Mouse (Mus musculus): ENCODE results near the gene Fan1.

Fan1 gene

DNA sequence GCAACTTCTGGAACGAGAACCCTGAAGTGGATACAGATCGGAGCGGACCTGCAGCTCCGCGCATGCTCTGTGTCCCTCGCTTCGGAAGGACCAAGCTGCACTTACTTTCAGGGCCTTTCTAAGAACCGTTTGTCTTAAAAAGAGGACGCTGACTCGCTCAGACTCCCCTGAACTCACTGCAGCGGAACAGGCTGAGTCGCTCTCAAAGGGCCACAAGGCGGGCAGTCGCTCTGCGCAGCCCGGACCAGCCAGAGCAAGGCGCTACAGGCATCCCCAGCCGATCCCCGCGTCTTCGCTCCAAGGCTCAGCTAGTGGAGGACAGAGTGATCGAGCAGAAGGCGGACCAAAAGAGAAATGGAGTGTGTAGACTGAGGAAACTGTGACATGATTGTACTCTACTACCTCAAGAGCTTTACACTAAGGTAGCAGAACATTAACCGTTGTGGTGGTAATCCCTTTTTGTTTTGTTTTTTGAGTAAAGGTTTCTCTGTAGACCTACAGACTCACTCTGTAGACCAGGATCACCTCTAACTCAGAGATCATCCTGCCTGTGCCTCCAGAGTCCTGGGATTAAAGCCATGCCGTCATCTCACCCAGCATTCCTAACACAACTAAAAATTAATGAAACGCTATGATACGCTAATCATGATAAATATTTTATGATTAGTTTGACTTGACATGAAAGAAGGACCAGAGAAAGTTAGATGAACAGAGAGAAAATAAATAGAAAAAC lies at the start of gene Fan1:
Fan1 (minus strand) TSS at position 266 of the 733 bp plus-strand sequence.
- DNase-seq (ENCODE audit: low spot score in 2 of 2): peak; percentile 75 to 85

DNA sequence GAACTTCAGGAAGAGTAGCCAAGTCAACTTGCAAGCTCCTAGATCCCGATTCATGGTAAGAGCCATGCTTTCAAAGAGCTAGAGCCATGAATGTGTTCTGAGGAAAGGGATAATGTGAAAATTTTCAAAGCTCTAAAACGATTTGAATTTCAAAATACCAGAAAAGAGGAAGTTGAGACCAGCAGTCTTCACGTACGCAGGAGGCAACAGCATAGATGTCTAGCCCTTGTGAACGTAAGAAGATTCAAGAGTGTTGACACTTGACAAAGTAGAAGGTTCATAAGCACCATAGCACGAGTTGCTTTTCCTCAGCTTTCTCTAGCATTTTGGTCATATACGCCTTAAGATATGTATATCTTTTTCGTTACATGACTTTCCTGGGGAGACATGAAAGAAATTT lies 30.1 kb upstream of the Fan1 start:
- no peak for DNase-seq (ENCODE audit: low spot score in 2 of 2)

DNA sequence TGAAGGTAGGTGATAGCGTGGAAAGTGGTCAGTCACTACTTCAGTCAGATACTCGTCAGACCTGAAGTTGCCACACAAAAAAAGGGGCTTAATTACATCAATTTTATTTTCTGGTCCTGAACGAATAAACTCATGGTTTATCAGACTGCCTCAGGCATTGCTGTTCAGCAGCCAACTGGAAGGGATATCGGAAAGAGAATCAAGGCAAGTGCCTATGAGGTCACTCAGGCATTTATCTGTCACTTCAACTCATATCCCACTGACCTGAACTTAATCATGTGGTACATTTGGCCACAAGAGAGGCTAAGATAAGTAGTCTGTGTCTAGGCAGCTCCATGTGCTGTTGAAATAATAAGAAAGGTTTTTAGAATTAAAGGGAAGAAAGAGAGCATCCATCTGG lies 28.6 kb upstream of the Fan1 start:
- DNase-seq (ENCODE audit: low spot score in 2 of 2): no peak

DNA sequence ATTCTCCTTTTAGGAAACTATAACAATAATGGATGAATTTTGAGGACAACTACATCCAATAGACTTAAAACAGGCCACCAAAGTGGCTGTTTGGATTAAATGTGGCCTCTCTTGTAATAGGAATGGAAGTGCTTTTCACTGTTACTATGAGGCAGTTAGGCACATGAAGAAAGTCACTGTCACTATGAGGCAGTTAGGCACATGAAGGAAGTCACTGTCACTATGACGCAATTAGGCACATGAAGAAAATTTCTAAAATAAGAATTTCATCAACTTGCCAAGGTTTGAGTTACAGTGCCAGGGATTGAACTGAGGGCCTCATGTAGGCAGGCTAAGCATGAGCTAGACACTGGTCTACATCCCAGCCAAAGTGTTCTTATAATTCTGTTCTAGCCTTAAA lies 26.8 kb upstream of the Fan1 start:
- DNase-seq (ENCODE audit: low spot score in 2 of 2): no peak

DNA sequence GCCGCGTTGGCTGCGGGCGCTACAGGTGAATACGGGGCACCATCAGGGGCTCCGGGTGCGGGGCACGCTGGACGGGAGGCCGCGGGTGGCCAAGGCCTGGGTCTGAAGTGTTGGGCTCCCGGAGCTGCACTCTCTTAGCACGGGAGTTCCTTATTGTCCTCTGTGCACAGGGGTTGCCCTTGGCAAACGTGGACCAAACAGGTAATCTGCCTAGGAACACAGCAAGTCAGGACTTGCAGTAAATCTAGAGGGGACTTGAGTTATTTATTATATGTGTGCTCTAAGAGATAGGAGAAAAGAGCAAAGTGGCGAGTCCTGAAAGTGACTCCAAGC lies 18.9 kb upstream of the Fan1 start:
- no peak for DNase-seq (ENCODE audit: low spot score in 2 of 2)

DNA sequence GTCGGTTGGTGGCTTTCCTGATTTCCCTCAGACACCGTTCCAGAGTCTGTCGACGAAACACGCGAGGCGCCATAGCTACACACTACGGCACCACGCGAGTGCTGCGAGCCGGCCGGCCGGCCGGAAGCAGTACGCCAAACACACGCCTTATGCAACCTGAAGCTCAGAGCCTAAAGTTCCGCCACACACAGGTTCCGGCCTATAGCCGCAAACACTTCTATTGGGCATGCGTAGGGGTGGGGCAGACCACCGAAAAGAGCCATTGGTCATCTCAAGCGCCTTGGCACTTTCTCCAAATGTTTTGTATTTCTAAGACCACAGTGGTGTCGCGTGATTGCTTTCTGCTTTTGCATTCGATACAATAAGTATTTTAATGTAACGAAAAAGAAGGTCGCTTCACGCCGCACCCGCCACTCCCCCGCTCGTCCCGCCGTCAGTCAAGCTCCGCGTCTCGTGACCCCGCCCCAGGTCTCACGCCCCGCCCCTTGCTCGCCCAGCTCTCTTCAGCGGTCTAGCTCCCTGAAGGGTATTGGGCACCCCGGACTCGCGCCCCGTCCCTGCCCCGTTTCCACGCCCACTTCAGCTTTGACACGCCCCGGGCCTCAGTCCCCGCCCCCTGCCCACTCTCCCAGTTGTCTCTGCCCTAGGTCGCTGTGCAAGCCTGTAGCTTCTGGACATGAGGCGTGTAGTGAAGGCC lies 18.4 kb upstream of the Fan1 start, which contains the start of the genes Mphosph10 and Mcee:
Mphosph10 (minus strand) TSS at position 147 of the 697 bp plus-strand sequence.
Mcee (plus strand) TSS at position 486 of the 697 bp plus-strand sequence.
- DNase-seq (ENCODE audit: low spot score in 2 of 2): peak; percentile 90 to 94

DNA sequence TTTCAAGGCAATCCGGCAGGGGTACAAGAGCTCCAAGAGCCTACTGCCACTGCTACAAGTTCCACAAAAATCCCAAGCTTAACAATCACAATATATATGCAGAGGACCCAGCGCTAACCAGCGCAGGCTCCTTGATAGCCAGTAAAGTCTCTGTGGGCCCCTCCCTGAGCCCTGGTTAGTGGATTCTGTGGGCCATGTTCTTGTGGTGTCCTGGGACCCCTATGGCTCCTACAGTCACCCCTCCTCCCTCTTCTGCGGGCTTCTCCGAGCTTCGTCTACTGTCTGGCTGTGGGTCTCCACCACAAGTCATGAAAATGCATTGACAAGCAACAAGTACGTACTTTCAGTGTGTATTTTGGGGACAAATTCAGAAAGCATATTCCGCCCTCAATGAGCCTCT lies 17.6 kb upstream of the Fan1 start:
- DNase-seq (ENCODE audit: low spot score in 2 of 2): no peak

DNA sequence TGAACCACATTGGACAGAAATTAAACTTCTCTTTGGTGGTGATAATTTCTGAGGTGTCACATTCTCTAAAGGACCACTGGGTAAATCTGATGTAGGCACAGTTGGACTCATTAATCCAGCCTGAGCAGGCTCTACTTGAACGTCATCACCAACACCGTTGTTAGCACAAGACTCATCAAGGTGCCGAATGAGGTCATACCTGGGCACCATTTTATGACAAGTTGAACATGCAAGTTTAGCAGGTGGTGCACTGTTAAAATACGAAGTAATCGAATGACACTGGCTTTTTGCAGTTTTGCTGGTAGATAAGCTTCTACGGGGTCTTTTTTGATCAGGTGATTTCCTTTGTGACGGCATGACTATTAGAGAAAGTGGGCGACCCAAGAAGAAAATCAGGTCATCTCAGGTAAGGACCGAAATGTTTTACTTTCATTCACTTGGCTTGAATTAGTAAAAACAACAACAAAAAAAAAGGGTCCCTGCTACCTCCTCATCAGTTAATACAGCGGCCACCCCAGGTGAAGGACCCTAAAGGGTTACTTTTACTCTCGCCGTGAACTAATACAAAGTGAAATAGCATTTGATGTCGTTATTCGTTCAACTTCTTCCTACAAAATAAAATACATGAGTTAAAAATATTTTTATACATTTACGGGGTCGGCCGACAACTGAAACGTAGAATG lies 607 bp downstream of the Fan1 start:
- DNase-seq (ENCODE audit: low spot score in 2 of 2): no peak

DNA sequence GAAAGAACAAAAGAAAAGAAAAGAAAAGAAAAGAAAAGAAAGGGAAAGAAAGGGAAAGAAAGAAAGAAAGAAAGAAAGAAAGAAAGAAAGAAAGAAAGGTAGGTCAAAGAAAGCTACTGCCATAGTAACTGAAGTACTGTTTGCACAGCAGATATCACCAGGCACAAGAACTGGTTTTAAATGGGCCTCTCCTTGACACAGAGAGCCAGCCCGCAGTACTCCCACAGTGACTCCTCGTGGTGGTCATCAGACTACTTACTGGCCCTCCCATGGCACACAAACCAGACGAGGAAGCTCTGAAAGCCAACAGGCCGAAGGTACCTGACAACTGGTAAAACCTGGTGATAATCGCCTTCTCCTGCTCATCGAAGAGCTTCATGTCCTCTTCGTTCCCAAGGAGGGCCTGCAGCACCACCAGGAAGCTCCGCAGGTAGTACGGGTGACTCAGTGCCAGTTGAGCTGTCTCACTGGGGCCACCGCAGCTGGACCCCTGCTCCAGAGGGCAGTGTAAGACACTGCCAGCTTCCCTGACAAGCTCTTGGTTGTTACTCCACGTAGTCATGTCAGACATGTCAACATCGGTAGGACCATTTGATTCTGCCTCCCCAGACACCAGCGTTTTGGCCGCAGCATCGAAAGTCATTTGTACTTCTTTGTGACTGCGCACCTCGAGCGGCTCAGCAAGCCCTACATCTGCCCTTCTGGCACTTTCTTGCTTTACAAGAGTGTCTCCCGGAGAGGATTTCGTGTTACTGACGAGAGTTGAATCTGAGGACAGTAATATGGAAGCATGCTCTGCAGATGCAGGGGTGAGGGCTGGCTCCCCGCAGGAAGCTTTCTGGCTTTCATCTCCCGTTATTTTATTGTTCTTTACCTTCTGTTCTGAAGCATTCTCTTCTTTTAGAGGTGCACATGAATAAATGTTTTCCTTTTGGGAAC lies 1.7 kb downstream of the Fan1 start:
- DNase-seq (ENCODE audit: low spot score in 2 of 2): no peak

DNA sequence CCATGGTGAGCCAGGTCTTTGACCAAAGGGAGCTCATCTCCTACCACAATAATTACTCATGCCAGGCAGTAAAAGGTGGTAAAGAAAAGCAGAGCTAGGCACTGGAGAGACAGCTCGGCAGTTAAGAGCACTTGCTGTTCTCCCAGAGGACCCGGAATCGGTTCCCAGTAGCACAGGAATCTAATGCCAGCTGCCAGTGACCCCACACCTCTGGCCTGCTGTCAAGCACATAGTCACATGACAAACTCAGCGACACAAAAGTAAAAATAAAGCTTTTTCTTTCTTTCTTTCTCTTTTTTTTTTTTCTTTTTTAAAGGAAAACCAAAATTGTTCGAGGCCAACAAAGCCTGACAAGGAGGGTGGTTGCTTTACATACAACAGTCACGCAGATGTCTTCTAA lies 4.1 kb downstream of the Fan1 start:
- DNase-seq (ENCODE audit: low spot score in 2 of 2): no peak

DNA sequence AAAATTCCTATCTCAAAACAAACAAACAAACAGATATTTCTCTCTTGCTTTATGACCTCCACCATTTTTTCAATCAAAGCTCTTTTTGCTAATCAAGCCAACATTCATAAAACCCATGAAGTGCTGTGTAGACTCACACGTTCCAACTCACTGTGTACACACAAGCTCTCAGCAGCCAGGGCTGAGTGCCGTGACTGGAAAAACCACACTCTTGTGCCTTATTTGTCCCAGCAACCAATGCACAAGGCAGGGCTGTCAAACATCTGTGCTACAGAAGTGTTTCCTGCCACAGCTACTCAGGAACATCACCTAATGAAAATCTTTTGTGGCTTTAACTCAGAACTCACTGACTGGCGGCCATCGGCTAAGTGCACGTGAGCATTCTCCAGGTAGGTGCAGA lies 8.0 kb downstream of the Fan1 start:
- no peak for DNase-seq (ENCODE audit: low spot score in 2 of 2)

DNA sequence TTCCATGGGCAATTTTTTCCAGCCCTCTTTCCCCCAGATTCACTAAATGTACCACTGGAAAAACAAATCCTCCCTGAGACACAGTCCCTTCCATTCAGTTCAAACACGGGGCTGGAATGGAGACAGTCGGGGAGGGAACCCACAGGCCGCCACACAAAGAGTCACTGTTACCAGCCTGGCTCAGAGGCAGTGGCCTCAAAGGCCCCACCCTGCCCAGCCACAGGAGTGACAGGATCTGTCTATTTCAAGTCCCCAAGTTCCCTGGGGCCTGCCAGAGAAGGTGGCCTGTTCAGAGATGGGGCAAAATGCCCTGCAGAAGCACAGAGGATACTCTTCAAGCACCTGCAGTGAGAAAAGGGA lies 13.3 kb downstream of the Fan1 start:
- DNase-seq (ENCODE audit: low spot score in 2 of 2): peak; percentile 27 to 31

DNA sequence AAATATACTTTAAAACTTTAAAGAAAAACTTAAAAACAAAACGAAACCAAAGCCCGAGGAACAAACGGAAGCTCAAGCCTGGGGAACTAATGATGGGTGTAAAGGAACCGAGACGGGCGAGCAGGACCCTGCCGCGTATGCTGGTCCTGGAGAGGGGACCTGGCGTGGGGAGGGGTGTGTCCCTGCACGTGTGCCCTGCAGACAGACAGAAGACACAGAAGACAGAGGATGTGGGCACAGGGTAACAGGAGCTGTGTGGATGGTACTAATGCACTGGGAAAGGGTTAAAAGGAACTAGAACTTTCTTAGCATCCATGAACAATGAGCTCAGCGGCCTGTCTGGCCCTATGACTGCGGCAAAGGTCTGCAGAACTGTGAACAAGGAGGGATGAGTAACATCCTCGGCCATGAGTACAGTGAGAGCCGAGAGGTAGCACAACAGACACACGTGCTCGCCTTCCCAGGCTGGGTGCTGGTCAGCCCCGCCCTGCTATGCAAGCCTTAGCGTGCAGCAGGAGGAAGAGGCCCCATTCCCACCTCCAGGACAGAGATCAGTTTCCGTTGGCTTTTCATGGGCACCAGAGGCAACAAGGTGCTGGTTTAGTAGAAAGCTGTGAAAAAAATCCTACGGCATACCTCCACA lies 13.8 kb downstream of the Fan1 start:
- DNase-seq (ENCODE audit: low spot score in 2 of 2): no peak

DNA sequence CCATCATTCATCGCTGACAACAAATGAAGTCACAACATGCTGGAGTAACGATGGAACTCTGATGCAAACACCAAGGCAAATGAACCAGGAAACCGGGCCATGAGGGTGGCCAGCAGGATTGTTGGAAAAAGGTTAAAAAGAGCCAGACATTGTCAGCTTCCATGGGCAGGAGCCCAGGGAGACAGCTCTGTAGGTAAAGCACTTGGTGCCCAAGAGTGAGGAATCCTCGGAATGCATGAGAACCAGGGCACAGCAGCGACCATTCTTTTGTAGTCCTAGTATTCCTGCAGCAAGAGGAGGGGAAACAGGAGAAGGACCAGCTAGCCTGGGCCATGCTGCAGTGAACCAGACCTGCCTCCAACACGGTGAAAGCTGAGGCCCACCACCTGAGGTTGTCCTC lies 15.2 kb downstream of the Fan1 start:
- DNase-seq (ENCODE audit: low spot score in 2 of 2): no peak

DNA sequence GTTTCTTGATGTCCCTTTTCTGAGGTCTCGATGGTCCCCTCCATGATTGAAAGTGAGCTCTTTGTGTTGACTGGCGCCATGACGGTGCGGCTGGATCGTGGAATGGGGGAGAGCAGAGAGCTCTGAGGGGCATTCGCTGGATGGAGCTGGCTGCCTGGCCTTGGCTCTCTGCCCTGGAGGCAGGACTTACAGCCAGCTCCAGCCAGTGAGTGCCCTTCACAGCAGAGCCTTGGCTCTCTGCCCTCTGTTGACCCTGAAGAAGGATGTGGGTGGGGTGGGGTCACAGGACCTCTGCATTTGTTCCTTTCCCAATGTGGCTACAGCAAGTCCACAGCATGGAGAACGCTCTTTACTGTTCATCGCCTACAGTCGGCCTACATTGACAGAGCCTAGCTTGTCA lies 16.5 kb downstream of the Fan1 start:
- DNase-seq (ENCODE audit: low spot score in 2 of 2): peak; percentile 27 to 31

DNA sequence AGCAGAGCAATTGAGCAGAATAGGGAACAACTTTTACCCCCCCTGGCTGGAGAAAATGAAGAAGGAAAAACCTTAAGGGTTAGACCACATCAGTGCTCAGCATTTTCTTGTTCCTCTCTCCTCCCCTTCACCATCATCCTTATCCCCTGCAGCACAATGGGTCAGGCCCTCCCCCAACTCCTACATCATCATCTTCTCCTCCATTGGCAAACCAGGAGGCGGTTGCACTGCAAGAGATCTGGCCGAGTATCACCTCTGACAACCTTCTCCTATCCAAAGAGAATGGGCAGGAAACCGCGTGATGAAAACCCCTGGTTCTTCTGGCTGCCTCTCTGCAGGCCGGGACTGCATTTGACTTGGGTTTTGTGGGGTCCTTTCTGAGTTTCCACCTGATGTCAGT lies 17.2 kb downstream of the Fan1 start:
- no peak for DNase-seq (ENCODE audit: low spot score in 2 of 2)

DNA sequence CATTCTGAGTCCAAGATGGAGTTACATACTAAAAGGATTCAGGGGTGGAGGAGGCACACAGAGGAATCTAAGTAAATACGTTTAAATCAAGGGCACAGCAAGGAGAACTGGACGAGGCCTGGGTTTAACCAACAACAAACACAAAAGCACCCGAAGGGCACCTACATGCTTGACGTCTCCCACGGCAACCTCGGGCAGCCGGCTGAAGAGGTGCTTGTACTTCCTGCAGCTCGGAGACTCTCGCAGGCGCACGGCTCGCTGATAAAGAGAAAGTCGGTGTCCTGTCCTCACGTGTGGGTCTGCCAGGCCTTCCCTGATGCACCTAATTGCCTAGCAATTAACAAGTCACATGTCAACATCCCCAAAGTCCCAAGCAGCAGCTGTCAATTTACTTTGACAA lies 19.7 kb downstream of the Fan1 start:
- no peak for DNase-seq (ENCODE audit: low spot score in 2 of 2)

DNA sequence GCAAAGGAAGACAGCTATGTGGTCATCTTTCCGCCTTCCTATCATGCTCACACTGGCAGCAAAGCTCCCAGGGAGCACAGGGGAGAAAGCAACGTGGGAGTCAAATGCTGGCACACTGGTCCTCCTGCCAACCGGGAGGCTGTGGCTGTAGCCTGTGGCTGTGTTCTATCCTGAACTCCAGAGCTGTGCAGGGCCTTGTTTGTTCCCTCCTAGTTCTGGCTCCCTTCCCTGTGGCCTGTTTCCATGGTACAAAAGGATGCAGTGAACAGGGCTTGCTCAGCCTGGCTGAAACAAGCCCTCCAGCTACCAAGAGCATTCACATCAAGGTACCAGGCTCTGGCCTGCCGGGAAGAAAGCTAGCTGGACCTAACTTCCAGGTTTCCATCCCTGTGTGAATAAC lies 22.8 kb downstream of the Fan1 start:
- DNase-seq (ENCODE audit: low spot score in 2 of 2): peak; percentile 44

DNA sequence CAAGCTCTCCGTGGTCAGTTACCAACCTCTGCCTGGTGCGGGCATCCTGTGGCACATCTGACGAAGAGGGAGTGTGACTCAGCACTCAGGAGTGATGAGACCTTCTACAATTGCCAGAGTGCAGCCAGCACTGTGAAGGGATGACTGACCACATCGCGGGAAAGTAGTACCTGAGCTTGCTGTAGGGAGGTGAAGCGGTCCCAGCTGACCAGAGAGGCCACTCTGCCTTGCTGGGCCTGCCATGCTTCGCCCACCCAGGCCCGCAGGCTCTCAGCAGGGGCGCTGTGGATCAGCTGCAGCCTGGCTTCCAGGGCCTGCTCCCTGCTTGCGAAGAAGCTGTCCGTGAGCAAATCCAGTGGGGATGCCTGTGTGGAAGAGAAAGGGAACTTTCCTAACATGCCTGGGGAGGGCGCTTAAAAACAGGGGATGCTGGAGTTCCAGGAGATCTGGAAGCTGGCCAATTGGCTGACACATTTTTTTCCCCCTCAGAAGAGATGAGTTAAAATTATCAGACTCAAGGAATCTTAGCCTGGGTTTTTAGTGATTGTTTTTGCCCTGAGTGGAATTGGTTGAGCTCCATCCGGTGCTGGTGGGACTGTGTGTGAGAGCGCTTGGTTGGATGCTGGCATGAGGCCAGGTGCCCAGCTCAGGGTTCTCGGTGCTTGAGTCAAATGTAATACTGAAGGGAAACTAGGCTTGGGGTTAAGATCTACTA lies 24.6 kb downstream of the Fan1 start:
- peak in 1 of 2 experiments; percentile 27 for DNase-seq (ENCODE audit: low spot score in 2 of 2)

DNA sequence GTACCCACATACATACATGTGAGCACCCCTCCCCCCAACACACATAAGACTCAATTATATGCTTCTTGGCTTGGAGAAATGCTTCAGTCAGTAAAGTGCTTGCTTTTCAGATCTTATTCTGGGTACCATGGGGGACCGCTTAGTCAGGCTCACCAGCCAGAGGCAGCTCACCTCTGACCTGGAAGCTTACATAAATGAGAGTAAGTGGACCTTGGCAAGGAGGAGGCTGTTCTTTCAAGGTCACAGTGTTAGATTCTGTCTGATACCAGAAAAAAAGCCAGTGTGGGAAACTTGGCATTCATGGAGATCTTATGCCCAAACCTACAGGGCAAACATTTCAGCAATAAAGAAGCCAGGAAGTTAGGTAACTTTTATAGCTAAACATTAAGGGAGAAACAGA lies 26.1 kb downstream of the Fan1 start:
- DNase-seq (ENCODE audit: low spot score in 2 of 2): no peak

DNA sequence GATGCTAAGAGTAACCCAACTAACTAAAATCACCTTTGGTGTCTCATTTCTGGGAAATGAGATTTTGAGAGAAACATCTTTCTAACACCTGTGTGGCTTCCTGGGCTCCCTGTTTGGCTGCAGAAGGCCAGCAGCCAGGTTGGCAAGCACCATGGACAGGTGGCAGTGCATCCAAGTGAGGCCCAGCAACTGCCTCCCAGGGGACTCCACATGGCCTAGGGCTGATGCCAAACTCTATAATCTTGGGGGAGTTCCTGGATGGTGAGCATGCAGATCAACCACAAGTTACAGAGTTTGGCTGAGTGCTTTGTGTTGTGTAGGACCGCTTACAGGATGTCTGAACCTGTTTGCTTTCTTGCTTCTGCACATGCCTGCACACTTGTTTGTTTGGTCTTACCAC lies 41.2 kb downstream of the Fan1 start:
- no peak for DNase-seq (ENCODE audit: low spot score in 2 of 2)
